Mouse (Mus musculus) heart, embryonic 12.5 days (tissue): ENCODE data around the gene Gm5460. TPM values are rescaled to one million over a fixed set of nuclear protein-coding genes. Genes with fewer than 3 reads are reported as not detected.

Source experiments
- ATAC-seq: fragments of 200-750 bp; cut with Nextera tagmentation; 2 replicates; pipeline ENCODE4 v1.8.0; 2017; ENCODE audit warnings: moderate TSS enrichment, moderate library complexity; ENCODE audit not compliant: insufficient number of reproducible peaks, low FRiP score
- H3K27ac ChIP-seq: fragments of 300-500 bp; sonication (generic); 2 replicates; pipeline ENCODE4 v1.5.1; 2016; ENCODE audit warnings: mild to moderate bottlenecking, moderate library complexity; ENCODE audit not compliant: poor library complexity, severe bottlenecking
- H3K27me3 ChIP-seq: fragments of 300-500 bp; sonication (generic); replicated peaks from 2 replicates; pipeline ENCODE4 v1.6.1; 2016; ENCODE audit warnings: mild to moderate bottlenecking, moderate library complexity
- H3K36me3 ChIP-seq: fragments of 300-500 bp; sonication (generic); 2 replicates; pipeline ENCODE4 v1.6.1; 2016; ENCODE audit warnings: mild to moderate bottlenecking, moderate library complexity
- H3K4me1 ChIP-seq: fragments of 300-500 bp; sonication (generic); replicated peaks from 2 replicates; pipeline ENCODE4 v1.6.1; 2016; ENCODE audit warnings: mild to moderate bottlenecking
- H3K4me2 ChIP-seq: fragments of 300-500 bp; sonication (generic); 2 replicates; pipeline ENCODE4 v1.6.1; 2016; ENCODE audit warnings: mild to moderate bottlenecking, moderate library complexity
- H3K4me3 ChIP-seq: fragments of 300-500 bp; sonication (generic); 2 replicates; pipeline ENCODE4 v1.5.1; 2016; ENCODE audit warnings: mild to moderate bottlenecking
- H3K9ac ChIP-seq: fragments of 300-500 bp; sonication (generic); 2 replicates; pipeline ENCODE4 v1.6.1; 2016; ENCODE audit warnings: mild to moderate bottlenecking, moderate library complexity
- H3K9me3 ChIP-seq: fragments of 300-500 bp; sonication (generic); replicated peaks from 2 replicates; pipeline ENCODE4 v1.6.1; 2016; ENCODE audit warnings: mild to moderate bottlenecking, moderate library complexity
- WGBS: fragments of 180-500 bp; shearing (Covaris S2); methylation state at CpG from one replicate; pipeline ENCODE4 v1.1.7; 2016; 5-methylcytosine and 5-hydroxymethylcytosine counted together
- polyA plus RNA-seq: library from polyadenylated mRNA; unstranded; fragments of >200 nt; fragmentation: Nextera tagmentation; extraction: Ambion mirVana; gene quantifications from 2 replicates; pipeline ENCODE4 v1.2.1, GENCODE M21; 2016

Gene Gm5460
- polyA plus RNA-seq, 1 experiment from 2014 or later = not detected

- Histone ChIP-seq H3K4me1 (peaks cover 6% of the 10 kb centered on the region), H3K4me2 (no peak overlapping the region), H3K27me3 (no peaks in the 10 kb centered on the region), H3K27ac (no peak overlapping the region), H3K36me3 (no peaks in the 10 kb centered on the region), H3K9me3 (no peaks in the 10 kb centered on the region), H3K9ac (no peak overlapping the region), H3K4me3 (no peak overlapping the region)
- ATAC-seq = no peak
Measured at GRCm38 (mm10) chr14:34001445-34001844, 15.1 kb upstream of the Gm5460 start.

GRCm38 (mm10) chr14:34002358-34002757 lies 14.2 kb upstream of the Gm5460 start:
- H3K27me3 ChIP-seq = no peaks in the 10 kb centered on the region

GRCm38 (mm10) chr14:34015063-34015462 lies 1.5 kb upstream of the Gm5460 start, which contains the start of gene Gm30083:
Gm30083 (minus strand) TSS chr14:34015182.
- Histone ChIP-seq H3K9ac (no peak within 1 kb of the TSS), H3K9me3 (no peaks in the 10 kb centered on the region), H3K27me3 (no peaks in the 10 kb centered on the region), H3K27ac (no peak within 1 kb of the TSS), H3K4me2 (no peak within 1 kb of the TSS), H3K4me1 (no peaks in the 10 kb centered on the region), H3K36me3 (no peaks in the 10 kb centered on the region), H3K4me3 (no peak within 1 kb of the TSS)
- no peak for ATAC-seq
- WGBS = 71% methylated on average over 3 of the region's 3 CpGs

More at GRCm38 (mm10) chr14:34002358-34002757, 14.2 kb upstream of the Gm5460 start:
- Histone ChIP-seq H3K27ac (no peak overlapping the region), H3K36me3 (no peaks in the 10 kb centered on the region), H3K9me3 (no peaks in the 10 kb centered on the region), H3K4me3 (no peak overlapping the region), H3K4me1 (peaks cover 6% of the 10 kb centered on the region), H3K4me2 (no peak overlapping the region), H3K9ac (no peak overlapping the region)
- no peak for ATAC-seq
- WGBS = 81% methylated on average over 5 of the region's 5 CpGs

GRCm38 (mm10) chr14:34016938-34017337 lies 380 bp downstream of the Gm5460 start:
- 93% methylated on average over 2 of the region's 2 CpGs for WGBS
- Histone ChIP-seq H3K27ac (no peak overlapping the region), H3K9me3 (no peaks in the 10 kb centered on the region), H3K4me1 (no peaks in the 10 kb centered on the region), H3K9ac (no peak overlapping the region), H3K36me3 (no peaks in the 10 kb centered on the region), H3K4me2 (no peak overlapping the region), H3K4me3 (no peak overlapping the region), H3K27me3 (no peaks in the 10 kb centered on the region)
- ATAC-seq = no peak

GRCm38 (mm10) chr14:34026710-34027109 lies 10.2 kb downstream of the Gm5460 start:
- ATAC-seq = no peak
- Histone ChIP-seq H3K9me3 (peaks cover 3% of the 10 kb centered on the region; the same call in 1 of the 2 replicates), H3K4me3 (no peak overlapping the region), H3K9ac (no peak overlapping the region), H3K27ac (no peak overlapping the region), H3K4me1 (peaks cover 7% of the 10 kb centered on the region), H3K27me3 (no peaks in the 10 kb centered on the region), H3K4me2 (no peak overlapping the region), H3K36me3 (no peaks in the 10 kb centered on the region)
- WGBS = 12% methylated on average over 2 of the region's 2 CpGs

GRCm38 (mm10) chr14:34033841-34034610 lies 17.5 kb downstream of the Gm5460 start:
- H3K9me3 ChIP-seq = no peaks in the 10 kb centered on the region
- H3K4me1 ChIP-seq = no peaks in the 10 kb centered on the region
- H3K27me3 ChIP-seq = no peaks in the 10 kb centered on the region
- H3K4me3 ChIP-seq = no peak overlapping the region
- no peaks in the 10 kb centered on the region for H3K36me3 ChIP-seq
- WGBS = 81% methylated on average over 8 of the region's 8 CpGs
- H3K27ac ChIP-seq = no peak overlapping the region
- H3K9ac ChIP-seq = no peak overlapping the region
- H3K4me2 ChIP-seq = no peak overlapping the region
- no peak for ATAC-seq

GRCm38 (mm10) chr14:34041241-34041640 lies 24.7 kb downstream of the Gm5460 start:
- no peaks in the 10 kb centered on the region for H3K36me3 ChIP-seq
- no peaks in the 10 kb centered on the region for H3K27me3 ChIP-seq
- ATAC-seq = no peak
- no peak overlapping the region for H3K27ac ChIP-seq
- no peak overlapping the region for H3K9ac ChIP-seq
- H3K4me3 ChIP-seq = no peak overlapping the region
- no peaks in the 10 kb centered on the region for H3K9me3 ChIP-seq
- H3K4me2 ChIP-seq = no peak overlapping the region
- no peaks in the 10 kb centered on the region for H3K4me1 ChIP-seq
- 75% methylated on average over 4 of the region's 4 CpGs for WGBS

GRCm38 (mm10) chr14:34043341-34043740 lies 26.8 kb downstream of the Gm5460 start:
- no peaks in the 10 kb centered on the region for H3K36me3 ChIP-seq
- 50% methylated on average over 3 of the region's 3 CpGs for WGBS
- no peaks in the 10 kb centered on the region for H3K9me3 ChIP-seq
- H3K4me2 ChIP-seq = no peak overlapping the region
- no peak for ATAC-seq
- no peaks in the 10 kb centered on the region for H3K27me3 ChIP-seq
- no peak overlapping the region for H3K27ac ChIP-seq
- H3K4me3 ChIP-seq = no peak overlapping the region
- no peaks in the 10 kb centered on the region for H3K4me1 ChIP-seq
- H3K9ac ChIP-seq = no peak overlapping the region

GRCm38 (mm10) chr14:34050101-34050779 lies 33.7 kb downstream of the Gm5460 start:
- ATAC-seq = no peak
- H3K4me3 ChIP-seq = no peak overlapping the region
- no peak overlapping the region for H3K9ac ChIP-seq
- WGBS = 78% methylated on average over 5 of the region's 5 CpGs
- H3K27me3 ChIP-seq = no peaks in the 10 kb centered on the region
- no peaks in the 10 kb centered on the region for H3K4me1 ChIP-seq
- no peak overlapping the region for H3K4me2 ChIP-seq
- no peak overlapping the region for H3K27ac ChIP-seq
- H3K9me3 ChIP-seq = no peaks in the 10 kb centered on the region
- H3K36me3 ChIP-seq = no peaks in the 10 kb centered on the region

- Histone ChIP-seq H3K27ac (no peak within 1 kb of the TSS), H3K4me2 (no peak within 1 kb of the TSS), H3K36me3 (no peaks in the 10 kb centered on the region), H3K9me3 (no peaks in the 10 kb centered on the region), H3K9ac (no peak within 1 kb of the TSS), H3K4me1 (no peaks in the 10 kb centered on the region), H3K27me3 (no peaks in the 10 kb centered on the region), H3K4me3 (no peak within 1 kb of the TSS)
- ATAC-seq = no peak
- WGBS = 86% methylated on average over 6 of the region's 6 CpGs
Measured at GRCm38 (mm10) chr14:34052516-34052915, 36.0 kb downstream of the Gm5460 start, which contains the start of gene Antxrl. Antxrl (plus strand) TSS chr14:34052707.

- Histone ChIP-seq H3K36me3 (no peaks in the 10 kb centered on the region), H3K4me1 (peaks cover 15% of the 10 kb centered on the region), H3K27me3 (0 out of 2 replicates have a peak, but pooled peaks cover 12% of the 10 kb centered on the region), H3K4me2 (no peak overlapping the region), H3K9ac (no peak overlapping the region), H3K4me3 (no peak overlapping the region), H3K9me3 (no peaks in the 10 kb centered on the region), H3K27ac (no peak overlapping the region)
- WGBS = 47% methylated on average over 6 of the region's 6 CpGs
- ATAC-seq = no peak
Measured at GRCm38 (mm10) chr14:34071665-34072064, 55.1 kb downstream of the Gm5460 start.
